Mouse (Mus musculus) heart, postnatal 0 days (tissue): ENCODE measurements at regions not wholly inside any gene's neighbourhood (a gene's known extent, or its start where the extent isn't known, plus 50 kb on each side); places are given as distances from the start of the nearest gene placed in this dataset.

ENCODE experiments used
- ATAC-seq: fragments of 200-750 bp; cut with Nextera tagmentation; 2 replicates; pipeline ENCODE4 v1.8.0; 2017; ENCODE audit warnings: low read depth, moderate number of reproducible peaks, moderate library complexity; ENCODE audit not compliant: insufficient read depth
- DNase-seq: peaks from one replicate; pipeline ENCODE4 v3.0.0-alpha.2; 2016; ENCODE audit warnings: low spot score
- H3K27ac ChIP-seq: fragments of 300-500 bp; sonication (generic); 2 replicates; pipeline ENCODE4 v1.5.1; 2014; ENCODE audit warnings: low read depth, mild to moderate bottlenecking
- H3K27me3 ChIP-seq: fragments of 300-500 bp; sonication (generic); 2 replicates; pipeline ENCODE4 v1.6.1; 2014; ENCODE audit warnings: low read length, mixed read lengths; ENCODE audit not compliant: control insufficient read depth, insufficient read depth
- H3K36me3 ChIP-seq: fragments of 300-500 bp; sonication (generic); replicated peaks from 2 replicates; pipeline ENCODE4 v1.6.1; 2014; ENCODE audit warnings: low read length, mixed read lengths; ENCODE audit not compliant: control insufficient read depth, insufficient read depth
- H3K4me1 ChIP-seq: fragments of 300-500 bp; sonication (generic); 2 replicates; pipeline ENCODE4 v1.6.1; 2014; ENCODE audit warnings: antibody characterized with exemption; ENCODE audit not compliant: control insufficient read depth, insufficient read depth
- H3K4me2 ChIP-seq: fragments of 300-500 bp; sonication (generic); 2 replicates; pipeline ENCODE4 v1.6.1; 2014; ENCODE audit warnings: low read depth, mild to moderate bottlenecking, low read length, moderate library complexity
- H3K4me3 ChIP-seq: fragments of 300-500 bp; sonication (generic); 2 replicates; pipeline ENCODE4 v1.5.1; 2014; ENCODE audit warnings: low read depth, low read length
- H3K9ac ChIP-seq: fragments of 300-500 bp; sonication (generic); replicated peaks from 2 replicates; pipeline ENCODE4 v1.6.1; 2014; ENCODE audit warnings: low read depth, low read length, mixed read lengths
- H3K9me3 ChIP-seq: fragments of 300-500 bp; sonication (generic); replicated peaks from 2 replicates; pipeline ENCODE4 v1.6.1; 2016; ENCODE audit warnings: low read length; ENCODE audit not compliant: control insufficient read depth
- CTCF ChIP-seq: IDR thresholded peaks from 2 replicates; pipeline ENCODE4 v1.5.1; 2016; ENCODE audit warnings: antibody characterized with exemption, control low read depth, low read depth
- EP300 ChIP-seq: IDR thresholded peaks from 2 replicates; pipeline ENCODE4 v1.6.1; 2016; ENCODE audit warnings: antibody characterized with exemption, low read depth
- WGBS: fragments of 180-500 bp; shearing (Covaris S2); extraction: QIAGEN DNeasy Blood & Tissue Kit; methylation state at CpG from one replicate; pipeline ENCODE4 v1.1.7; 2014; 5-methylcytosine and 5-hydroxymethylcytosine counted together

DNA sequence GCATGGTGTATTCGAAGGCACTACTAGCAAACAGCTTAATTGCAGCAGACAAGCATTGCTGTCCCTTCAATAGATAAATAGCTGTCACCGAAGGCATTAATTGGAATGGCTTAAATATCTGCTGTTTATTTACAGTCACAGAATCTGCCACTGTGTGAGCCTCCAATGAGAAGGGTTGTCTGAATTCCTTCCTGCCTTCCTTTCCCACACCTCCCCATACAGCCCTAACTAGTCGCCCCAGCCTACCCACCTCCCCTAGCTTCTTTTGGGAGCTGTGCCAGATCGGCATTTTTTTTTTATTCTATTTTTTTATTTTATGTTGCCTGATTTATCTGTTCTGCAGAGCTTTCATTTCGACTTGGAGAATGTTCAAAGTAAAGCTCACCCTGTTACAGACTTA lies 575.7 kb downstream of the Gm9195 start:
- ATAC-seq (no peak), DNase-seq (no peak)
- no peaks in the 10 kb centered on the region for H3K27me3 ChIP-seq
- H3K4me2 ChIP-seq: no peak overlapping the region
- H3K9ac ChIP-seq: no peak overlapping the region
- no peaks in the 10 kb centered on the region for H3K9me3 ChIP-seq
- WGBS: 57% methylated on average over 5 of the region's 5 CpGs
- H3K27ac ChIP-seq: no peak overlapping the region
- no peak overlapping the region for H3K4me3 ChIP-seq
- H3K4me1 ChIP-seq: no peaks in the 10 kb centered on the region
- TF ChIP-seq EP300 (no peak), CTCF (no peak)
- H3K36me3 ChIP-seq: no peaks in the 10 kb centered on the region

DNA sequence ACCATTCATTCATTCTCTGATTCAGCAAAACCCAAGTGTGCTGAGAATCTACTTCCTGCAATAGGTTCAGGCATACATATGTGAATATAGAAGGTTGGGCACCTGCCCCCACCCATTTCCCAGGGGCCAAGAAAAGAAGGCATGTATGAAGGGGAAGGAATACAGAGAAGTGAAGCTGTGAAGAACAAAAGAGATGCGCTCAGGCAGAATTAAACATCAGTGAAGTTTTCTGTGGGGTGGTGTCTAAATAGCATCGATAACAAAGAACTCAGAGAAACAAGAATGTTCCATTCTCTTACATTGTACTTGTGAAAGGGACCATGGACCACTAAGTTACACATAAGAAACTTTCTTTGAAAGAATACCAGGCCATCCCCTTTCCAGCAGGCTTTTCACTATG lies 580.7 kb downstream of the Gm9195 start:
- no peak overlapping the region for H3K4me3 ChIP-seq
- no peak overlapping the region for H3K27ac ChIP-seq
- no peaks in the 10 kb centered on the region for H3K36me3 ChIP-seq
- no peaks in the 10 kb centered on the region for H3K9me3 ChIP-seq
- 77% methylated on average over 2 of the region's 2 CpGs for WGBS
- H3K9ac ChIP-seq: no peak overlapping the region
- ATAC-seq (no peak), DNase-seq (no peak)
- no peaks in the 10 kb centered on the region for H3K4me1 ChIP-seq
- no peaks in the 10 kb centered on the region for H3K27me3 ChIP-seq
- no peak overlapping the region for H3K4me2 ChIP-seq
- TF ChIP-seq EP300 (no peak), CTCF (no peak)

DNA sequence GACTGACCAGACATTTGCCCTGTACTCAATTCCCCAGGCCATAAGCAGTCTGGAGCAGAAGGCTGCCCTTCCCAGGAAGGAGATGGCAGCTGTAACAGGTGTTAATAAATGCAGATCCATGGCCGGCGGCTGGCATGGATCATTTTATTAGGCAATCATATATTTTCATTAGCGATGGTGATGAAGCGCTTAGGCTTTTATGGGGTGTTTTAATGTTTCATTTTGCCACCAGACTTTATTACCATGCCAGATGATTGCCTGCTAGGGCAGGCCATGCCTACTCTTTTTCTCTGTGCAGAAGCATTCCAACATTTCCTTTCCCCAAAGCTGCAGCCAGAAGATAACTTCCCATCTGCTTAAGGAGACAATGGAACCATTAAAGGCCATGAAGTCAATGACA lies 596.2 kb downstream of the Gm9195 start:
- H3K4me3 ChIP-seq: no peak overlapping the region
- no peak overlapping the region for H3K27ac ChIP-seq
- H3K36me3 ChIP-seq: no peaks in the 10 kb centered on the region
- DNase-seq (no peak), ATAC-seq (no peak)
- WGBS: 83% methylated on average over 4 of the region's 4 CpGs
- TF ChIP-seq CTCF (no peak), EP300 (no peak)
- no peak overlapping the region for H3K4me2 ChIP-seq
- no peaks in the 10 kb centered on the region for H3K27me3 ChIP-seq
- no peaks in the 10 kb centered on the region for H3K9me3 ChIP-seq
- H3K4me1 ChIP-seq: no peaks in the 10 kb centered on the region
- no peak overlapping the region for H3K9ac ChIP-seq

DNA sequence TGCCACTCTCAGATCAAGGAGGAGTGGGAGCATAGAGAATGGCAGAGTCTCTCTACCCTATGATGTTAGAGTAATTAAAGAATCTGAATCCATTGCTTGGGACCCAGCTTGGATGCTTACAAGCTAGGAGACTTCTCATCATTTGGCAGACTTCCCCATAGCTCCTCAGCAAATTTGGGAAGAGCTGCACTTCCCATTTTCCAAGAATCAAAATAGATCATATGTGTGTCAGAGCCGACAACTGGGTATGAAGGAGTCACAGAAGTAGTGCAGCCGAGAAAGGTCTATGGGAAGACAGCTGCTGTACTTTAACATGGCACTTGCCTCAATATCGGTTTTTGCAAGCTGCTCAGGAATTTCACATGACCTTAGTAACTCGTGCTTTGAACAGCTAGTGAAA lies 596.8 kb downstream of the Gm9195 start:
- ATAC-seq (no peak), DNase-seq (no peak)
- no peaks in the 10 kb centered on the region for H3K4me1 ChIP-seq
- no peaks in the 10 kb centered on the region for H3K9me3 ChIP-seq
- no peaks in the 10 kb centered on the region for H3K36me3 ChIP-seq
- H3K4me3 ChIP-seq: no peak overlapping the region
- H3K27me3 ChIP-seq: no peaks in the 10 kb centered on the region
- no peak for TF ChIP-seq EP300
- TF ChIP-seq CTCF: no peak
- no peak overlapping the region for H3K9ac ChIP-seq
- no peak overlapping the region for H3K27ac ChIP-seq
- WGBS: 66% methylated on average over 4 of the region's 4 CpGs
- H3K4me2 ChIP-seq: no peak overlapping the region

DNA sequence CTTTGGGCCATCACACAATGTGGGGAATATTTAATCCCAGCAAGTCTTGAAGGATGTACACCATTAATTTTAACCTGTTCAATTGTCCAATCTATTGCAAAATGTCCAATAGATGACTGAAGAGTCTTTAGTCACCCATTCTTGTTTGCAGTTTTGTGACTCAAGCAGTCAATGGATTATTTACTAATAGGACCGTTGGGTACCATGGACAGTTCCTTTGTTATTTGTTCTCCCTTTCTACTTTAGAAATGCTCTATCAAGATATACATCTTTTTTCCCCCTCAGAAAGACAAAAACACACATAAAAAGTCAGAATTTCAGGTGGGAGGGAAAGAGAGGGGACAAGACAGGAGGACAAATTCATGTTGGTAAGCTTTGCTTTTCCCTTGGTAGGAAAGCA lies 598.3 kb downstream of the Gm9195 start:
- 63% methylated on average over 1 of the region's 1 CpGs for WGBS
- Histone ChIP-seq H3K4me1 (no peaks in the 10 kb centered on the region), H3K4me2 (no peak overlapping the region), H3K9me3 (no peaks in the 10 kb centered on the region), H3K36me3 (no peaks in the 10 kb centered on the region), H3K4me3 (no peak overlapping the region), H3K27me3 (no peaks in the 10 kb centered on the region), H3K27ac (no peak overlapping the region), H3K9ac (no peak overlapping the region)
- DNase-seq: no peak
- TF ChIP-seq EP300: no peak
- TF ChIP-seq CTCF: no peak
- no peak for ATAC-seq

DNA sequence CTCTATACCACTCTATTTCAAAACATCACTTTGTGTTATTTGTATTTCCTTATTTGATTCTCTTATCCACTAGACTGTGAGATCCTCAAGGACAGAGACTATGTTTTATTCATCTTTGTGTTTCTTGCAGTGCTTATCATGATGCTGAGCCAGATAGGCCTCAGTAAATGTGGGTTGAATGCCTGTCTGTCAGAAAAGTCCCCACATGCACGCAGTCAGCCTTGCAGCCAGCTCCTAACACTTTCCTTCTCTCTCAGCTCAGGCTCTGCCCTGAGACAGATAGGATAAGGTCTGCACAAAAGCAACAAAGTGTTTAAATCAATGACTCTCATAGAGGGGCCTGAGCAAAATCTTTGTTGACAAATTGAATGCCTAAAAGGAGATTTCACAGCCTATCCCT lies 600.0 kb downstream of the Gm9195 start:
- no peak overlapping the region for H3K27ac ChIP-seq
- no peak overlapping the region for H3K4me3 ChIP-seq
- no peaks in the 10 kb centered on the region for H3K27me3 ChIP-seq
- ATAC-seq: no peak
- TF ChIP-seq EP300: no peak
- no peak for TF ChIP-seq CTCF
- 59% methylated on average over 1 of the region's 1 CpGs for WGBS
- no peaks in the 10 kb centered on the region for H3K4me1 ChIP-seq
- H3K9me3 ChIP-seq: no peaks in the 10 kb centered on the region
- no peak overlapping the region for H3K4me2 ChIP-seq
- DNase-seq: no peak
- H3K36me3 ChIP-seq: no peaks in the 10 kb centered on the region
- H3K9ac ChIP-seq: no peak overlapping the region
